Mouse (Mus musculus) cerebellum, postnatal 14 days (tissue): ENCODE results near the gene Wfdc2.
"Not testable (repeated sequence)": the region's sequence is repeated elsewhere in the genome, so short reads cannot be mapped to it uniquely, and the experiment has no call there.

Source experiments
- DNase-seq, 2 experiments: peaks; one replicate each; pipeline ENCODE4 v3.0.0; 2021; ENCODE audit warnings: mixed read lengths in 2 of 2

Wfdc2 gene

GRCm38 (mm10) chr2:164549963-164550894 is 12.0 kb upstream of the Wfdc2 start:
- DNase-seq, result peak in 1 of 2 experiments; percentile 45

- no peak for DNase-seq
Observed at GRCm38 (mm10) chr2:164550895-164551269, 11.3 kb upstream of the Wfdc2 start.

DNA sequence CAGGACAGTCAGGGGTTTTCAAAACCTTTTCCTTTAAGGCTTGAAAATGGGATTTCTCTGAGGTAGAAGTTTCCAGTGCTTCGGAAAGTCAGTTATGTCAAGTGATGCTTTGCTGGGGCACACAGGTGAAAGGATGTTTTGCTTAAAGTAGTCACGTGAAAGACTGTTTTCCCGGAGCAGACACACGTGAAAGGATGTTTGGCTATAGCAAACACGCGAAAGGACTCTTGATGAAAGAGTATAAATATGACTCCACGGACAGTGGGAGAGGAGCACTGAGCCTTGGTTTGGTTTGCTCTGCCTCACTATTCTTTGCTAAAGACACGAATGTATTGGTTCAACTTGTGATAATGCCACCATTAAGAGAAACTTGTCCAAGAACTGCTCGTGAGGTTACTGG is 10.7 kb upstream of the Wfdc2 start:
- no peak for DNase-seq

- no peak for DNase-seq
Observed at GRCm38 (mm10) chr2:164558426-164558825, 3.8 kb upstream of the Wfdc2 start.

DNA sequence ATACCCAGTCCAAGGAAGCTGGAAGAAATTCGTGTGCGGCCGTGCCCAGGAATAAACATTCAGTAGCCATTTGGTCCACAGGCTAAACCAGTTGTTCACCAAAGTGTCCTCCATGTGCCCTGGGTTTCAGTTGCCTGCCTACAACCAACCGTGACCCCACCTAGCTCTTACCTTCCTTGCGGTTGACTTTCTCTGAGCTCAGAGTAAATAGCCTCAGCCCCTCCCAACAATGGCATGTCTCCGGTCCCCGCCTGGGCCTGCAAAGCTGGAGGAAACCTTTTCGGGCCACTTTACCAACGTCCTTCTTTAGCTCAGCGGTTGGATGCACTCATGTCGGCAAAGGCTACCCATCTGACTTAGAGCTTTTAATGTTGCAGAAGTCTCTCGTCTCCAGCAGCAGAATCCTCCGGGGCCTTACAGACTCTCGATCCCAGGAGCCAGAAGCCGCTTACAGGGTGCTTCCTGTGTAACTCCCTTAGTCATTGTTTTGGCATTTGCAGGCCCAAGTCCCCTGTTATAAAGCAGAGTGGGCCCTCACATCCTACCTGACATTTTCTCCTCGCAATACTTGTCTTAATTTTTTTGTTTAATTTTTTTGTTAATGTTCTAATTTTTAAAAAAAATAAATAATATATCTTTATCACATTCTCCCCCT is 3.1 kb upstream of the Wfdc2 start:
- no peak for DNase-seq

DNA sequence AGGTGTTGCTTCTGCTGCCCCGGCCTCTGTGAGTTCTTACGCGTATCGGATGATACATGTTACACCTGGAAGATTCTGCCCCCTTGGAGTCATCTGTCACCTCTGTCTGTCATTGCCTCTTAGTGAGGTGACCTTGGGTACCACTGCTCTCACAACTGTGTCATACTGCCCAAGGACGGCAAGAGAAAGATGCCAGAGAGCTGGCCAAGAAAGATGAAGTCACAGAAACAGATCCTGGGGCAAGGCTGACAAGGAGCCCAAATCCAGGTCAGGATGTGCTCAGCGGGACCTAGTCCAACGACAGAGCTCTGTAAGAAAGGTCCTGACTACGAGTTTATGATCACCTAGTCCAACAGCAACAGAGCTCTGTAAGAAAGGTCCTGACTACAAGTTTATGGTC is 2.1 kb upstream of the Wfdc2 start:
- DNase-seq, result no peak

DNA sequence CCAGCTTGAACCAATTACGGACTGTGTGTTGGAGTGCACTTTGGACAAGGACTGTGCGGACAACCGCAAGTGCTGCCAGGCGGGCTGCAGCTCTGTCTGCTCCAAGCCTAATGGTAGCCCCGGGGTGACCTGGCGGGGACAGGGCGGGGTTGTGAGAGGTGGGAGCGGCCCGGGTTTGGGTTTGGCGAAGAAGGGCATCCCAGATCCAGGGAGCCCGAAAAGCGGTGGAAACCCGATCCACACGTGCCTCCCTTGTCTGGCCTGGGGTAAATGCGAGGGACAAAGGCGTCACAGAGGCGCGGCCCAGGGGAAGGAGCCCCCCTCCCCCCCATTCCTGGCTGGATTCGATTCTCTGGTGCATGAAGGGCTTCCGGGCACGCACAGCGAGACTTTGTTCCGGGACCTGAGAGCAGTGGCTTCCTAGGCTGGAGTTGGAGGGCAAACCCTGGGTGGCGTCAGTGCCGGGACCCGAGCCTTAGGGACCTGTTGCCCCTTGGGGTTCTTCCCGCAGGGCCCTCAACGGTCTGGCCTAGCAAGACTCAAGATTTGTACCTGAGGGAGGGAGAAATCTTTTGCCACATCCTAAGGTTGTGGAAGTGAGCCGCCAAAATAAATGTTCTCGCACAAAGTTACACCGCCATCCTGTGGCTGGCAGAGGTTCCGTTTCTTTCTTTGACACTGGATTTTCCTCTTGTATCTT is 1.3 kb downstream of the Wfdc2 start:
- peak; percentile 31 to 50 for DNase-seq

- peak; percentile 31 to 51 for DNase-seq
Observed at GRCm38 (mm10) chr2:164564346-164564745, 2.1 kb downstream of the Wfdc2 start.

DNA sequence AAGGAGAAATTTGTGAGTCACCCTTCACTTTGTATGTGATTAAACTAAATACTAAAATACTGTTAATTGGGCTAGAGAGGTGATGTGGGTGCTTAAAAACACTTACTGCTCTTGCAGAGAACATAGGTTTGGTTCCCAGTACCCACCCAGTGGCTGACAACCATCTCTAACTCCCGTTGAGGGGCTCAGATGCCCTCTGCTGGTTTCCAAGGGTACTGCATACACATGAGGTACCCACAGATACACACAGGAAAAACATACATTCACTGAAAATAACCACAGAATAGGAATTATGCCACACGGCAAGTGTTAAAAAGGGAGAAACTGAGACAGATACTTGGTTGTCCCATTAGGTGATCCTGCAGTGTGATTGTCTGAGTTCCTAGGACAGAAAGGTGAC is 4.8 kb downstream of the Wfdc2 start:
- DNase-seq, result no peak

- DNase-seq, result no peak
Observed at GRCm38 (mm10) chr2:164567460-164567859, 5.2 kb downstream of the Wfdc2 start.

- DNase-seq, result not testable (repeated sequence)
Observed at GRCm38 (mm10) chr2:164573359-164573758, 11.1 kb downstream of the Wfdc2 start, which contains the start of gene Spint3. Gene Spint3, minus strand, starts transcription at chr2:164573459.

DNA sequence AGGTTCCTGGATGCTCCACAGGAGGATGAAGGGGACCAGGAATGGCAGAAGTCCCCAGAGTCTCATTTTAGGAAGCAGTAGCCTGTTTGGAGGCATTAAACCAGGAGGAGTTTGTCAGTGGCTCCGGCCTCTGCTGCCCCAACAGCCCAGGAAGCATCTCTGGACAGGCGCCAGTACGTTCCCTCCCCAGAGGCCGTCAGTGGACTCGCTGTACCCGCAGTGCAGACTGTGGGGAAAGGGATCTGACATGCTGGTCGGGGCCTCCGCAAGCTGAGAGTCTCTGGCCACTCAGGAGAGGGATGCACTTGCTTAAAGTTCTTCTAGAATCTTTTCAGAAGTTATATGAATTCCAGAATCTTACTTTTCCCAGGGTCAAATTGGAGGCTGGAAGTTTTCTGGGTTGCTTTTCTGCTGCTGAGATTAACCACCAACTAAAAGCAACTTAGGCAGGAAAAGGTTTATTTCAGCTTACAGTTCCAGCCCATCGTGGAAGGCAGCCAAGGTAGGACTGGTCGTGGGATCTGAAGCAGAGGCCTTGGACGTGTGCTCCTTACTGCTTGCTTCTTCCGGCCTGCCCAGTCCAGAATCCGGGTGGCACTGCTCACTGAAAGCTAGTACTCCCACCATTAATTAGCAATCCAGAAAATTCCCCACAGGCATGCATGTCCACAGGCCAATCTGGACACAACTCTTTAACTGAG is 23.0 kb downstream of the Wfdc2 start, which contains the start of gene Wfdc6a:
Wfdc6a (minus strand) TSS at position 423 of the 701 bp plus-strand sequence.
- DNase-seq, result not testable (repeated sequence)

DNA sequence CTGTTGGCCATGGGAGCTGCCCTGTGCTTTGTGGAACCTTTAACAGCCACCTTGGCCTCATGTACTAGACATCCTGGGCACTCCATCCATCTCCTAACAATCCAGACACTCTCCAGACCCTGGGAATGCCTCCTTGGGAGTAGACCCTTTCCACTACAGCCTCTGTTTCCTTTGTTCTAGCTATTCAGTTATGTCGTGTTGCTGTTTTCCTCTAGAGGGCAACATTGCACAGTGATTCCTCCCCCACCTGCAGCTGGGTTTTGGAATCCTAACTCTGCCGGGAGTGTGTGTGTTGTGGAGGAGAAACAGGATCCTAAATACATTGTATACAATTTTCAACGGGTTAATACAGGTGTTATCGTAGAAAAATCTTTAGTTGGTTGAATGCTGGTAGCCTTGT is 29.8 kb downstream of the Wfdc2 start:
- peak; percentile 48 to 50 for DNase-seq

DNA sequence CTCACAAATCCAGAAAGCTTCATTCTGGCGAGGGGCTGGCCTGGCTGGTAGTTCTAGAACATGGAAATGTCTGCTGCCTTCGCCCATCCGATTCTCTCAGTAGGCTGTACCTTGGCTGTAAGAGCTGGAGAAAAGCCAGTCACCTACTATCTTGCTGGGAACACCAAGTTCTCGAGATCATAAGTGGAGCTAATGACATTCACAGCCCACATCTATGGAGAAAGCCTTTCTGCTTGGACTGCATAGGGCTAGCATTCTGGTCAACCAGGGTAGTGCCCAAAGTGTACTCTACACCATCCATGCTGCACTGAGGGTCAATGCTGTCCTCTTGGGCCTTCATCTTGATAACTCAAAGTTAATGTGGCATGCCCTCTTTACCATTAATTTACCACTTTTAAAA is 31.3 kb downstream of the Wfdc2 start, which contains the start of gene Eppin:
Eppin (minus strand) TSS at position 101 of the 400 bp plus-strand sequence.
- no peak for DNase-seq

- DNase-seq, result no peak
Observed at GRCm38 (mm10) chr2:164600179-164600578, 38.0 kb downstream of the Wfdc2 start.

DNA sequence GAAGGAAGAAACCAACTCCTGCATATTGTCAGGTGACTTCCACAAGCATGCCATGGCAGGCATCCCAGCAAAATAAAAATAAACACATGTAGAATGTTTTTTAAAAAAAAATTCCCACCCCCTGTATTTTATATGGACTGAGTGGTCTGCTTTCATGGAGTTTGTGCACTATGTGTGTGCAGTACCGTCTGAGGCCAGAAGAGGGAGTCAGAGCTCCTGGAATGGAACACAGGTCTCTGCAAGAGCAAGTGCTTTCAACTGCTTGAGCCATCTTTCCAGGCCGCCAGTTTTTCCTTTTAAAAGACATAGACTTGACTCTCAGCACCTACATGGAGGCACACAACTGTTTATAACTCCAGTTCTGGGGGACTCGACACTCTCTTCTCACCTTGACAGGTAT is 41.3 kb downstream of the Wfdc2 start:
- DNase-seq, result no peak

DNA sequence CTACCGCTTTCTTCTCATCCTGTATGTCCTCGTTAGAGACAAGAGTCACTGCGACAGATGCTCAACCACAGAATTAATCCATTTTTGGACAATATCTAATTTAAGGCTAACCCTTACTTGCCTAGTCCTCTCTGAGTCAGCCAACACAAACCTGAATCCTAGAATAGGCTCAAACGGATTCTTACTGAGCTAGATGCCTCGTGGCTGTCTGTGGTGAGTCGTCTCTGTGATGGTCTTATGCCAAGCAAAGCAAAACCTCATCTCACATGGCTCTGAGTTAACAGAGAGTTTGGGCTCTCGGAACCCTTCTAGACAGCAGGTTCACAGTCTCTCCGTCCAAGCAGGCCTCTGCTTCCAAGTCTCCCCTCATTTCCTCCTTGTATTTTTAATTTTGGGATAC is 42.2 kb downstream of the Wfdc2 start:
- no peak for DNase-seq

DNA sequence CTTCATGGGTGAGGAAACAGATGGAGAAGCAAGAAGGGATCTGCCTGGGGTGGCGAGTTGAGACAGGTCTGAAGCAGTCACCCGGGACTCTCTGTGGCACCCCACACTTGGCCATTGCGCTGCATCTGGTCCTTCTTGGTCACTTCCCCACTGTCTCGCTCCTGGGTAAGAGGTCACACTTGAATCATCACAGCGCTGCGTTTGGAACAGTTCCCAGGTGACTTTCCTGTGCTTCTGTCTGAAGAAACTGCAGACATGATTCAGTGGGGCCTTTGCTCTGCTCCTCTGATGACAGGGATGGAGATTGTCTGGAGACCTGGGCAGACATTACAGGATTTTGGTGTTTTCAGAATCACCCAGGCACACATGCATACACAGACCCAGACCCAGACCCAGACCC is 46.6 kb downstream of the Wfdc2 start:
- no peak for DNase-seq

GRCm38 (mm10) chr2:164613471-164613870 is 51.3 kb downstream of the Wfdc2 start, which contains the start of the genes Wfdc6b and Wfdc8:
Gene Wfdc6b, plus strand, starts transcription at chr2:164613522.
Gene Wfdc8, minus strand, starts transcription at chr2:164613626.
- DNase-seq, result peak; percentile 16 to 35

GRCm38 (mm10) chr2:164615386-164615785 is 53.2 kb downstream of the Wfdc2 start:
- no peak for DNase-seq
